Mouse (Mus musculus) right cerebral cortex, postnatal 25 days (tissue): ENCODE data around the gene Cd59a.
"Not testable (repeated sequence)": the region's sequence is repeated elsewhere in the genome, so short reads cannot be mapped to it uniquely, and the experiment has no call there.

Source experiments
- DNase-seq: peaks from one replicate; pipeline ENCODE4 v3.0.0; 2022

Cd59a gene

DNA sequence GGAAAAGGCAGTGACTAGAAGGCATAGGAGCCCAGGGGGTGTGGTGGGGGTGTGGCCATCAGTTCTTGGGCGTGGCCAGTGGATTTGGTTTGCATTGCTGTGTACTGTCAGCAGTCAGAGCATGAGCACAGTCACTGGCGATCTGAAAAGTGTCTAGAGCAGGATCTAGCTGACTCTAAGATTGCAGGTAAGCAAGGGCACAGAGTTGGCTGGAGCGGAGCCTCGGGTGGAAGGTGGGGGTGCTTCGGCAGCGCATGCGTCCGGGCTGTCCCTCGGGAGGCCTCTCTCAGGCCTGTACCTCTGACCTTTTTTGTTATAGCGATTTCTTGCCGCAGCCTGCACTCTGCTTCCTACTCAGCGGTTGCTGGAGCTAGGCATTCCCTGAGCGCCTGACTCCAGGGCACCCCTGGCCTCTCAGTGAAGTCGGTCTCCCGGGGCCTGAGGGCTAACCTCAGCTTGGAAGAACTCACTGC lies at the start of gene Cd59a:
TSS of gene Cd59a (plus strand) at position 61 of the 473 bp plus-strand sequence.
- DNase-seq = peak; percentile 19

DNA sequence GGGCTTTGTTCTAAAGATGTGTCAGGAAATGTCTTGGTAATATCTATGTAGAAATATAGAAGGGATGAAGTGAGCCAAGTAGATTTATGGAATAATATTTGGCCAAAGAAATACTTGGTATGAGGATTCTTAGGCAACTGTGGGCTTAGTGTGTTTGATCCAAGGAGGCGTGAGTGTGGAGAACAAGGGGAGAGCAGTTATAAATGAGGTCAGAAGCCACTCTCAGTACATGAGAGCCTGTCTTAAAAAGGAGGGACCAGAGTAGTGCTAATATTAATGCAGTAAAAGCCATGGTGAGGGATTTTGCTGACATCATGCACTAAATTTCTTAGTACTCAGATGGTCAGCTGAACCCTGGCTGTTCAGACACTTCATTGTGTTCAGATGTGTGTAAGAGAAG lies 37.2 kb upstream of the Cd59a start:
- DNase-seq = no peak

- no peak for DNase-seq
Observed at GRCm38 (mm10) chr2:104058954-104059353, 36.6 kb upstream of the Cd59a start.

GRCm38 (mm10) chr2:104059786-104060185 lies 35.8 kb upstream of the Cd59a start:
- DNase-seq = no peak

- DNase-seq = no peak
Observed at GRCm38 (mm10) chr2:104060996-104061395, 34.6 kb upstream of the Cd59a start.

- no peak for DNase-seq
Observed at GRCm38 (mm10) chr2:104062665-104063064, 32.9 kb upstream of the Cd59a start.

GRCm38 (mm10) chr2:104064152-104064551 lies 31.4 kb upstream of the Cd59a start:
- DNase-seq = no peak

- not testable (repeated sequence) for DNase-seq
Observed at GRCm38 (mm10) chr2:104065526-104065925, 30.1 kb upstream of the Cd59a start, which contains the start of gene Gm10912. Gm10912 (plus strand) TSS chr2:104065826.

DNA sequence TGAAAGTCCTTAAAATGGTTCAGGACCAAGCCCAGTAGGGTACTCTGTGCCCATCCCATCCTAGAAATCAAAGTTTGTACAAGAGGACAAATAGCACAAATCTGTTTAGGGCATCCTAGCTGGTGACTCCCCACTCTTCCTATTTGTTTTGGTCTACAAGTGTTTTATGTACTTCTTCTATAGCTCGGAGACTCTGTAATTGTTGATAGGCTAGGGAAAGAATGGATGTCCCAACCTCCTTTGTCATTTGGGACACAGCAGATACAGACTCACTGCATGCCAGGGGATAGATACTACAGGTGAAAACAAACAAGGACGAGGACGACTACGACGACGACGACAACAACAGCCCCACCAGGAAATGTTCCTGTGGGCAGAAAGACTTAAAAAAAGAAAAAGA lies 27.2 kb upstream of the Cd59a start, which contains the start of gene Gm10799:
TSS of gene Gm10799 (minus strand) at position 101 of the 400 bp plus-strand sequence.
- DNase-seq = not testable (repeated sequence)

- DNase-seq = no peak
Observed at GRCm38 (mm10) chr2:104069704-104070185, 25.9 kb upstream of the Cd59a start, which contains the start of gene Cd59b. Cd59b (plus strand) TSS chr2:104069849.

GRCm38 (mm10) chr2:104078285-104078684 lies 17.3 kb upstream of the Cd59a start:
- not testable (repeated sequence) for DNase-seq

DNA sequence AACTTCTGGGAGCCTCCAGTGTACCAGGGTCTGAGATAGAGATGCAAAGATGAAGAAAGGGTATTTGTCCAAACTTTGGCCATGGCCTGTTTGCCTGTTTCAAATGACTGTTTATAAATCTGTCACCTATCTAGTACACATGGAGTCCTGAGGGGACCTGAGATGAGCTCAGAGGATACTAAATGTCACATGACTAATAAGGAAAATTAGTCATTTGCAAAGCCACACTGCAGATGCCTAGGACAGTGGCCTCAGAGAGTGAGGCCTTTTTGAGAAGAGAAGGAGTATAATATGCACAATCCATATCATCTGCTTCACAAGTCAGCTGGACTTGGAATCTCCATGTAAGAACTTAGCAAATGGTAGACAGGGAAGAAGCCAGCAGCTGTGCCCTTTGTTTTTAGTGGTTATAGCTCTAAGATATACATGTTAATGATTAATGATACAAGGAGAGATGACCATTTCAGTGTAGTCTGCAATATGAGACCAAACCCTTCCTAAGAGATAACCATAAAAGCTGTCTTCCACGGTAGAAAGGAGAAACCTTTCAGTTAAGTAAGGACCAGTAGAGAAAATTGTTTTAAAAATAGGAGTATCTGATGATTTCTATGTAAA lies 14.1 kb upstream of the Cd59a start:
- DNase-seq = not testable (repeated sequence)

GRCm38 (mm10) chr2:104082474-104082873 lies 13.1 kb upstream of the Cd59a start:
- DNase-seq = no peak

- not testable (repeated sequence) for DNase-seq
Observed at GRCm38 (mm10) chr2:104084027-104084426, 11.6 kb upstream of the Cd59a start.

DNA sequence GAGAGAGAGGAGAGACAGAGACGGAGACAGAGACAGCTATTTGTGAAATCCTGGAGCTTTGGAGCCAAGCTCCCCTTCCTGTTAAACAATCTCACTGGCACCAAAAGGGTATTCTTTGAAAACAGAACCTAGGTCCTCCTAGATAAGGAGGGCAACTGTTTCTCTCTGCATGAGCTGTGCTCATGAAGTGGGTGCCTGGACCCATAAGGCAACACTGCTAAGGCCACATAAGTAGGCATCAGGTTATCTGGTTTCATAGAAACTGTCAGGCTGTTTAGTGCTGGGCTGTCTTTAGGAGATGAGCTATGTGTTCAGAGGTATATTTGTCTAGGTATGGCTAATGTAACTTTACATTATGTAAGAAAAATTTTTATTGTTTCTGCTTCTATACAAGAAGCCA lies 8.0 kb upstream of the Cd59a start:
- not testable (repeated sequence) for DNase-seq

- DNase-seq = no peak
Observed at GRCm38 (mm10) chr2:104093305-104093704, 2.3 kb upstream of the Cd59a start.

DNA sequence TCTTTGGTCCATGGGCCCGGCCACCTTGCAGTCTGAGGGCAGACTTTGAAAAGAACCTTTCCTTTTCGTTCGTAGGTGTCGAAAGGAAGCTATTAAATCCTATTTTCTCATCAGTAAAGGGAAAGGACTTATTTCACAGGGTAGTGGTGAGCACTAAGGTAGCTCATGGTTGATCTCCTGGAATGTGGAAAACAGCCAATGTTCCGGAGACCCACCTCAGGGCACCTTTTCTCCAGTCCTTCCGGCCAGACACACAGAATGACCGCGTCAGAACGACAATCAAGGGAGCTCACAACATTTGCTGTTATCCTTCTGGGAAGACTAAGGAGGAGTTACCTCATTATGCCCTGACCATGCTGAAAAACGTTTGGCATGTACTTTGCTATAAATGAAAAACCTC lies 655 bp downstream of the Cd59a start:
- no peak for DNase-seq

DNA sequence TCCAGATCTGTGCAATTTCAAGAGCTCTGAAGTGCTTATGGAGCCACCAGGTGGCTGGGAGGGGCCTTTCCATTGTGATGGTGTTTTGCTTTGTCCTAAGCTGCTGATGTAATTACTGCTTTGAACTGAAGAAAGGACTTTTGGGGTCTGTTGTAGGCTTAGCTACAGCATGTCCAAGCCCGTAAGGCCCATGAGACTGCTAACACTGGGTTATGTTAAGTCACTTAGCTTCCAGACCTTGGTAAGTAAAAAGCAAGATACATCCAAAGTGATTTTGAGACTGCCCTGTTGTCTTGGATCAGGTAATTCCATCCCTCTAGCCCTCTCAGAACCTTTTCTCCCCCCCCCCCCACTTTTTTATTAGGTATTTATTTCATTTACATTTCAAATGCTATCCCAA lies 1.2 kb downstream of the Cd59a start:
- not testable (repeated sequence) for DNase-seq

DNA sequence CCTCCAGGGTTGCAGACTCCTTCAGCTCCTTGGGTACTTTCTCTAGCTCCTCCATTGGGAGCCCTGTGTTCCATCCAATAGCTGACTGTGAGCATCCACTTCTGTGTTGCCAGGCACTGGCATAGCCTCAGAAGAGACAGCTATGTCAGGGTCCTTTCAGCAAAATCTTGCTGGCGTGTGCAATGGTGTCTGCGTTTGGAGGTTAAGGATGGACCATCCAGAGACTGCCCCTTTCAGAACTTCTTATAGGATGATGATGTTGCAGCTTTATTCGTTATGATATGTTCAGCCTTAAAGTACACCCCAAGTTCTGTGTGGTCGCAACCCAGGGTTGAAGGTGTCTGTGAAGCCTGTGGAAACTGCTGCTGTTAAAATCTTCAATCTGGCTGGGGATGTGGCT lies 1.8 kb downstream of the Cd59a start:
- not testable (repeated sequence) for DNase-seq

- DNase-seq = no peak
Observed at GRCm38 (mm10) chr2:104098529-104099230, 3.1 kb downstream of the Cd59a start.

DNA sequence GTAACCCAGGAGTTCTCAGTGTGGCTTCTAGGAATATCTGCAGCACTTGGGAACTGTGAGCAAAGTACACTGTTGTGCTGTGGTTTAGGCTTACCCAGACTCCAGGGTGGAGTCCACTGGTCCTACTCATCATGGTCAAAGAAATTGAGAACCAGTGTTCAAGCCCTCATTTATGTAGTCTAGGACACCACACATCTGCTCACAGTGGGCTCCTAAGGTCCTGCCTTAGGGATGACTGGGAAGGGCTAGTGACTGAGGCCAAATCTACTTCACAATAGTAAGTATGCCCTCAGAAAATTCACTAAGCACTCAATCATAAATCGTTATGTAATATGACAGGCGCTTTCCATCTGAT lies 3.6 kb downstream of the Cd59a start:
- DNase-seq = no peak

DNA sequence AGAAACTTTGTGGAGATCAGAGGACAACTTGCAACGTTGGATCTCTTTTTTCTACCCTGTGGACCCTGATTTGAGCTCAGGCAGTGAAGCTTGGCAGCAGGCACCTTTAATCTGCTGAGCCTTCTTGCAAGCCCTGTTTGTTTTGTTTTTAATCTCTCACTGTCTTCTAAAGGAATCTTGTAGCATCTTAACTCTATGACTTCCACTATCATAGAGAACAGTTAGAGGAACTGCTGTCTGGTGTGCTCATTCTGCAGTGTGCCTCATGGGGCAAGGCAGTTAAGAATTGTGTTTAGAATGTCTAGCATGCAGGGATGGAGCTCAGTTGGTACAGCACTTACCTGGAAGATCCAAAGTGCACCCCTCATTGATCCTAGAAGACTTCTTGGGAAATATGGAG lies 4.3 kb downstream of the Cd59a start:
- DNase-seq = no peak

GRCm38 (mm10) chr2:104104800-104105199 lies 9.2 kb downstream of the Cd59a start:
- DNase-seq = no peak

GRCm38 (mm10) chr2:104109021-104109420 lies 13.4 kb downstream of the Cd59a start:
- DNase-seq = not testable (repeated sequence)
